Mouse (Mus musculus) CH12.LX (cell line): ENCODE measurements around the gene 6430548M08Rik. TPM values are rescaled to one million over a fixed set of nuclear protein-coding genes. Genes with fewer than 3 reads are reported as not detected.

Experiments used
- DNase-seq: peaks from one replicate; pipeline ENCODE4 v3.0.0-alpha.2; 2013; ENCODE audit errors: extremely low read depth
- H3K27ac ChIP-seq: 2 replicates; pipeline ENCODE4 v1.5.1; 2012; ENCODE audit warnings: low read depth, mild to moderate bottlenecking, control low read depth, moderate library complexity; ENCODE audit not compliant: insufficient read depth
- H3K27me3 ChIP-seq: replicated peaks from 2 replicates; pipeline ENCODE3; 2012; ENCODE audit warnings: inconsistent platforms
- H3K36me3 ChIP-seq, 2 experiments: replicated peaks in 1 of 2; 2 replicates each; pipeline versions ENCODE3 to v1.6.1; 2012; ENCODE audit warnings: inconsistent platforms in 1 of 2, low read length in 1 of 2, mild to moderate bottlenecking in 1 of 2, mixed read lengths in 1 of 2, moderate library complexity in 1 of 2; ENCODE audit not compliant: control insufficient read depth in 1 of 2, insufficient read depth in 1 of 2
- H3K4me1 ChIP-seq, 2 experiments: 2 replicates each; pipeline ENCODE4 v1.6.1; 2012; ENCODE audit warnings: inconsistent platforms in 1 of 2, moderate library complexity in 1 of 2; ENCODE audit not compliant: insufficient read depth in 2 of 2, control insufficient read depth in 1 of 2
- H3K4me2 ChIP-seq: 2 replicates; pipeline ENCODE4 v1.6.1; 2012; ENCODE audit warnings: low read depth, mild to moderate bottlenecking, control low read depth; ENCODE audit not compliant: poor library complexity, insufficient read depth, severe bottlenecking
- H3K4me3 ChIP-seq, 3 experiments: fragments of 150-350 bp in 1 of 3; sonication (generic) in 1 of 3; replicated peaks in 1 of 3; 2 replicates each; pipeline versions ENCODE3 to v1.5.1; 2011 to 2012; ENCODE audit warnings: low read depth in 2 of 3, low read length in 2 of 3, mild to moderate bottlenecking in 2 of 3, moderate library complexity in 2 of 3, control low read depth in 1 of 3, improper control_type of control experiment in 1 of 3, inconsistent platforms in 1 of 3, mixed read lengths in 1 of 3; ENCODE audit not compliant: poor library complexity in 1 of 3
- H3K79me2 ChIP-seq: replicated peaks from 2 replicates; pipeline ENCODE4 v1.6.1; 2012; ENCODE audit warnings: mild to moderate bottlenecking, moderate library complexity; ENCODE audit not compliant: control insufficient read depth, poor library complexity, insufficient read depth, severe bottlenecking; ENCODE audit errors: extremely low read depth
- H3K9ac ChIP-seq: 2 replicates; pipeline ENCODE4 v1.6.1; 2012; ENCODE audit warnings: low read depth, mild to moderate bottlenecking, control low read depth, moderate library complexity; ENCODE audit not compliant: insufficient read depth
- H3K9me3 ChIP-seq: replicated peaks from 2 replicates; pipeline ENCODE3; 2012; ENCODE audit warnings: low read length, inconsistent platforms, mixed read lengths
- CHD1 ChIP-seq: IDR thresholded peaks from 2 replicates; pipeline ENCODE4 v1.6.1; 2012; ENCODE audit warnings: low read depth, low read length, improper control_type of control experiment, inconsistent platforms
- CHD2 ChIP-seq: IDR thresholded peaks from 2 replicates; pipeline ENCODE4 v1.6.1; 2011; ENCODE audit warnings: low read length, improper control_type of control experiment
- CTCF ChIP-seq, 2 experiments: IDR thresholded peaks in 1 of 2; conservative IDR thresholded peaks in 1 of 2; 2 replicates each; pipeline ENCODE4 v1.5.1; 2011 to 2012; ENCODE audit warnings: low read depth in 2 of 2, low read length in 2 of 2, improper control_type of control experiment in 1 of 2, inconsistent platforms in 1 of 2, mild to moderate bottlenecking in 1 of 2, moderate library complexity in 1 of 2
- E2F4 ChIP-seq: IDR thresholded peaks from 2 replicates; pipeline ENCODE4 v1.6.1; 2011; ENCODE audit warnings: low read depth, low read length, improper control_type of control experiment; ENCODE audit not compliant: insufficient replicate concordance
- EP300 ChIP-seq: IDR thresholded peaks from 2 replicates; pipeline ENCODE4 v1.6.1; 2011; ENCODE audit warnings: low read length, improper control_type of control experiment
- JUN ChIP-seq: IDR thresholded peaks from 2 replicates; pipeline ENCODE4 v1.6.1; 2011; ENCODE audit warnings: low read depth, mild to moderate bottlenecking, low read length, improper control_type of control experiment, moderate library complexity; ENCODE audit not compliant: insufficient read depth
- JUND ChIP-seq: conservative IDR thresholded peaks from 2 replicates; pipeline ENCODE4 v1.6.1; 2011; ENCODE audit warnings: low read depth, low read length, improper control_type of control experiment
- MAFK ChIP-seq: IDR thresholded peaks from 2 replicates; pipeline ENCODE4 v1.6.1; 2011; ENCODE audit warnings: low read length, improper control_type of control experiment; ENCODE audit not compliant: insufficient replicate concordance
- MAZ ChIP-seq: IDR thresholded peaks from 2 replicates; pipeline ENCODE4 v1.6.1; 2012; ENCODE audit warnings: low read depth, mild to moderate bottlenecking, inconsistent platforms, low read length, improper control_type of control experiment, moderate library complexity
- MEF2A ChIP-seq: IDR thresholded peaks from 2 replicates; pipeline ENCODE4 v1.6.1; 2014; ENCODE audit warnings: low read depth, mild to moderate bottlenecking, inconsistent platforms, low read length, improper control_type of control experiment, borderline replicate concordance
- MXI1 ChIP-seq: IDR thresholded peaks from 2 replicates; pipeline ENCODE4 v1.6.1; 2011; ENCODE audit warnings: mild to moderate bottlenecking, low read depth, low read length, improper control_type of control experiment
- MYC ChIP-seq: IDR thresholded peaks from 2 replicates; pipeline ENCODE4 v1.6.1; 2011; ENCODE audit warnings: low read depth, mild to moderate bottlenecking, improper control_type of control experiment, low read length
- NELFE ChIP-seq: IDR thresholded peaks from 2 replicates; pipeline ENCODE4 v1.6.1; 2011; ENCODE audit warnings: low read depth, low read length, improper control_type of control experiment
- NRF1 ChIP-seq: IDR thresholded peaks from 2 replicates; pipeline ENCODE4 v1.6.1; 2014; ENCODE audit warnings: low read depth, mild to moderate bottlenecking, inconsistent platforms, low read length, improper control_type of control experiment, moderate library complexity
- PAX5 ChIP-seq: IDR thresholded peaks from 2 replicates; pipeline ENCODE4 v1.6.1; 2012; ENCODE audit warnings: low read length, inconsistent platforms, mixed read lengths
- POLR2A ChIP-seq: IDR thresholded peaks from 2 replicates; pipeline ENCODE4 v1.6.1; 2011; ENCODE audit warnings: low read depth, mild to moderate bottlenecking, improper control_type of control experiment, low read length
- POLR2AphosphoS2 ChIP-seq: IDR thresholded peaks from 2 replicates; pipeline ENCODE4 v1.6.1; 2011; ENCODE audit warnings: low read depth, low read length, improper control_type of control experiment
- RAD21 ChIP-seq: IDR thresholded peaks from 2 replicates; pipeline ENCODE4 v1.6.1; 2011; ENCODE audit warnings: low read depth, mild to moderate bottlenecking, low read length, improper control_type of control experiment, moderate library complexity
- RCOR1 ChIP-seq: conservative IDR thresholded peaks from 2 replicates; pipeline ENCODE4 v1.6.1; 2012; ENCODE audit warnings: low read depth, mild to moderate bottlenecking, inconsistent platforms, low read length, improper control_type of control experiment
- SIN3A ChIP-seq: IDR thresholded peaks from 2 replicates; pipeline ENCODE4 v1.6.1; 2012; ENCODE audit warnings: low read length, improper control_type of control experiment, inconsistent platforms
- SMC3 ChIP-seq: IDR thresholded peaks from 2 replicates; pipeline ENCODE4 v1.6.1; 2011; ENCODE audit warnings: low read depth, low read length, improper control_type of control experiment
- TBP ChIP-seq: conservative IDR thresholded peaks from 2 replicates; pipeline ENCODE4 v1.6.1; 2011; ENCODE audit warnings: low read depth, low read length, improper control_type of control experiment
- UBTF ChIP-seq: IDR thresholded peaks from 2 replicates; pipeline ENCODE4 v1.6.1; 2012; ENCODE audit warnings: low read depth, mild to moderate bottlenecking, inconsistent platforms, low read length, improper control_type of control experiment, moderate library complexity
- USF1 ChIP-seq: IDR thresholded peaks from 2 replicates; pipeline ENCODE4 v1.6.1; 2014; ENCODE audit warnings: low read depth, mild to moderate bottlenecking, inconsistent platforms, low read length, improper control_type of control experiment
- ZC3H11A ChIP-seq: IDR thresholded peaks from 2 replicates; pipeline ENCODE4 v1.6.1; 2012; ENCODE audit warnings: low read depth, mild to moderate bottlenecking, inconsistent platforms, low read length, improper control_type of control experiment
- ZKSCAN1 ChIP-seq: IDR thresholded peaks from 2 replicates; pipeline ENCODE4 v1.6.1; 2012; ENCODE audit warnings: low read depth, inconsistent platforms, low read length, improper control_type of control experiment, borderline replicate concordance
- ZMIZ1 ChIP-seq: IDR thresholded peaks from 2 replicates; pipeline ENCODE4 v1.6.1; 2012; ENCODE audit warnings: low read depth, mild to moderate bottlenecking, inconsistent platforms, low read length, improper control_type of control experiment
- ZNF384 ChIP-seq: IDR thresholded peaks from 2 replicates; pipeline ENCODE4 v1.6.1; 2012; ENCODE audit warnings: low read depth, low read length, improper control_type of control experiment, inconsistent platforms
- dilution Hi-C: fragments of 300-500 bp; cut with MboI; formaldehyde crosslinking; loops from 2 replicates; pipeline ENCODE4 v1.14.3; 2020; ENCODE audit warnings: low sequenced_read_pairs; ENCODE audit not compliant: extremely low pct_unique_long_range_greater_than_20kb, extremely low pct_ligation_motif_present
- in situ Hi-C: fragments of 300-500 bp; cut with MboI; formaldehyde crosslinking; loops from 3 replicates; pipeline ENCODE4 v1.14.3; 2019; ENCODE audit warnings: low sequenced_read_pairs, low pct_ligation_motif_present, low pct_unique_long_range_greater_than_20kb, mixed read lengths
- polyA plus RNA-seq: library from polyadenylated mRNA; unstranded; fragments of >175 nt; gene quantifications from 2 replicates; pipeline ENCODE4 v1.2.1, GENCODE M21; 2012; ENCODE audit warnings: low read depth; ENCODE audit not compliant: insufficient read length
- total RNA-seq, 2 experiments: library from RNA; depleted of rRNA; stranded (reverse); fragments of 300-350 nt in 1 of 2; fragments of >200 nt in 1 of 2; gene quantifications; 2 replicates each; pipeline ENCODE4 v1.2.3; 2012 to 2014

6430548M08Rik gene
- total and polyA plus RNA-seq, 3 experiments, result 0.13 TPM; not detected in 2

GRCm38 (mm10) chr8:120192118-120192517 lies 78.2 kb downstream of the 6430548M08Rik start:
- H3K4me2 ChIP-seq, result no peak overlapping the region
- H3K27me3 ChIP-seq, result peaks cover 42% of the 10 kb centered on the region
- H3K9ac ChIP-seq, result no peak overlapping the region
- TF ChIP-seq MYC (no peak), ZC3H11A (no peak), MAZ (no peak), ZKSCAN1 (no peak), CTCF (conservative IDR thresholded peaks at IDR 0.05 in 1 of 2, IDR thresholded peaks at IDR 0.05 in 1 of 2; ENCODE audit: low read depth in 2 of 2, low read length in 2 of 2) (no peak), SIN3A (no peak), PAX5 (no peak), MXI1 (no peak), CHD1 (no peak), POLR2AphosphoS2 (no peak), CHD2 (no peak), TBP (no peak), RAD21 (no peak), E2F4 (no peak), ZNF384 (no peak), NRF1 (no peak)
- dilution Hi-C loops (no loop called here), in situ Hi-C loops (no loop called here)
- no peaks in the 10 kb centered on the region for H3K79me2 ChIP-seq
- H3K4me1 ChIP-seq, result no peaks in the 10 kb centered on the region
- no peaks in the 10 kb centered on the region for H3K36me3 ChIP-seq
- DNase-seq, result no peak
- H3K4me3 ChIP-seq, result no peak overlapping the region
- no peak overlapping the region for H3K27ac ChIP-seq
- peaks cover 7% of the 10 kb centered on the region for H3K9me3 ChIP-seq

GRCm38 (mm10) chr8:120201351-120201750 lies 87.4 kb downstream of the 6430548M08Rik start:
- no peak overlapping the region for H3K9ac ChIP-seq
- dilution Hi-C loops (no loop called here), in situ Hi-C loops (no loop called here)
- no peak overlapping the region for H3K27ac ChIP-seq
- no peak for DNase-seq
- TF ChIP-seq SMC3, result no peak
- no peak for TF ChIP-seq JUND
- TF ChIP-seq ZKSCAN1, result no peak
- TF ChIP-seq USF1, result no peak
- TF ChIP-seq ZNF384, result no peak
- TF ChIP-seq UBTF, result no peak
- no peak for TF ChIP-seq NELFE
- no peak for TF ChIP-seq ZMIZ1
- TF ChIP-seq POLR2A, result no peak
- no peak for TF ChIP-seq RCOR1
- no peak for TF ChIP-seq MAFK
- TF ChIP-seq POLR2AphosphoS2, result no peak
- TF ChIP-seq JUN, result no peak
- TF ChIP-seq CHD2, result no peak
- no peak for TF ChIP-seq EP300
- no peak for TF ChIP-seq MAZ
- no peak for TF ChIP-seq MEF2A
- TF ChIP-seq PAX5, result no peak
- TF ChIP-seq RAD21, result no peak
- peaks cover 20% of the 10 kb centered on the region for H3K27me3 ChIP-seq
- peaks cover 0 to 5% of the 10 kb centered on the region in 2 experiments; a peak in 1 of 4 replicates for H3K4me1 ChIP-seq
- H3K4me2 ChIP-seq, result no peak overlapping the region
- H3K9me3 ChIP-seq, result peaks cover 9% of the 10 kb centered on the region
- no peaks in the 10 kb centered on the region for H3K79me2 ChIP-seq
- H3K36me3 ChIP-seq, result no peaks in the 10 kb centered on the region
- no peak overlapping the region for H3K4me3 ChIP-seq
